Mouse (Mus musculus): ENCODE data around the gene Pcca.

DNA sequence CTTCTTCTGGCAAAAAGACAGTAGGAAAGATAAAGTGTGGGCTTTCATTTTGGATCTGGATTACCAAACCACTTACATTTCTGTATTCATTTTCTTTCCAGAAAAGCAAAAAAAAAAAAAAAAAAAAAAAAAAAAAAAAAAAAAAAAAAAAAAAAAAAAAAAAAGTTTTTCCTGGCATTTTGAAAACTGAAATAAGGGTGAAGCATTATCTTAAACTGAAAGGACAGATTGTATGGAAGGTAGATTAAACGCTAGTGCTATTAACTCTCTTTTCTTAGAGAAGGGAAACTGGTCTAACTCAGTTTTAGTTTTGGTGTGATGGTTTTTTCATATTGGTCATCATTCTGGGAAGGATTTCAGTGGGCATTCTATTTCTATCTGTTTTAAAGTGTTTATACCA lies 42.1 kb upstream of the Pcca start:
- TF ChIP-seq GATA1 (IDR thresholded peaks at IDR 0.05; ENCODE audit: borderline replicate concordance, low read length) (no peak), FLI1 (IDR thresholded peaks at IDR 0.05; ENCODE audit: low read length) (no peak)
